Mouse (Mus musculus): ENCODE results near the gene Cops7b.

- TF ChIP-seq CTCF (conservative IDR thresholded peaks at IDR 0.05; ENCODE audit: insufficient read depth, insufficient read length, low read depth, low read length): no peak
- no peak for TF ChIP-seq POLR2A (IDR thresholded peaks at IDR 0.05; ENCODE audit: low read depth, low read length)
Measured at GRCm38 (mm10) chr1:86551299-86551698, 31.4 kb upstream of the Cops7b start.

All from kidney, adult 2 months (tissue).